Mouse (Mus musculus): ENCODE results near the gene D10Wsu102e. TPM values are rescaled to one million over a fixed set of nuclear protein-coding genes. Genes with fewer than 3 reads are reported as not detected.
"Not testable (repeated sequence)": the region's sequence is repeated elsewhere in the genome, so short reads cannot be mapped to it uniquely, and the experiment has no call there.

The D10Wsu102e gene
- polyA plus RNA-seq, 1 experiment from 2014 or later, result 0.90 TPM

GRCm38 (mm10) chr10:83346359-83346736 lies 13.7 kb upstream of the D10Wsu102e start:
- CTCF ChIA-PET, result no interaction called here
- TF ChIP-seq CTCF (IDR thresholded peaks at IDR 0.05), result no peak
- in situ Hi-C loops (cut with MboI; ENCODE audit: low pct_unique_long_range_greater_than_20kb), result no loop called here

GRCm38 (mm10) chr10:83347494-83347893 lies 12.5 kb upstream of the D10Wsu102e start:
- ATAC-seq (no peak), DNase-seq (ENCODE audit: low read depth, low spot score) (no peak)
- no peak for TF ChIP-seq CTCF (IDR thresholded peaks at IDR 0.05)

More at GRCm38 (mm10) chr10:83346359-83346736, 13.7 kb upstream of the D10Wsu102e start:
- POLR2A ChIA-PET, result no interaction called here
- no peak for DNase-seq (ENCODE audit: low read depth, low spot score)
- H3K27me3 ChIP-seq, result no peaks in the 10 kb centered on the region
- no peak for ATAC-seq

GRCm38 (mm10) chr10:83350689-83351088 lies 9.3 kb upstream of the D10Wsu102e start:
- ATAC-seq, result no peak
- POLR2A ChIA-PET, result no interaction called here
- no peaks in the 10 kb centered on the region for H3K27me3 ChIP-seq
- no peak for TF ChIP-seq CTCF (IDR thresholded peaks at IDR 0.05)
- no peak for DNase-seq (ENCODE audit: low read depth, low spot score)
- CTCF ChIA-PET, result interaction anchor here (3.3 kb wide), 1 partner anchor 10 kb away, joined by 8 read pairs; no protein-coding TSS in a partner anchor
- in situ Hi-C loops (cut with MboI; ENCODE audit: low pct_unique_long_range_greater_than_20kb), result loop anchor here (10.0 kb wide), 3 partner anchors 126 to 556 kb away; no protein-coding TSS in a partner anchor

More at GRCm38 (mm10) chr10:83347494-83347893, 12.5 kb upstream of the D10Wsu102e start:
- in situ Hi-C loops (cut with MboI; ENCODE audit: low pct_unique_long_range_greater_than_20kb), result no loop called here
- ChIA-PET POLR2A (no interaction called here), CTCF (no interaction called here)
- no peaks in the 10 kb centered on the region for H3K27me3 ChIP-seq

- ATAC-seq; POLR2A ChIA-PET; H3K27me3 ChIP-seq; DNase-seq (ENCODE audit: low read depth, low spot score): not testable (repeated sequence)
- CTCF ChIA-PET, result interaction anchor here (1.3 to 3.3 kb wide), 2 partner anchors 10 to 11 kb away, joined by 4 to 8 read pairs; no protein-coding TSS in a partner anchor
- in situ Hi-C loops (cut with MboI; ENCODE audit: low pct_unique_long_range_greater_than_20kb), result loop anchor here (10.0 kb wide), 3 partner anchors 127 to 557 kb away; no protein-coding TSS in a partner anchor
These were observed 8.2 kb upstream of the D10Wsu102e start for GRCm38 (mm10) chr10:83351779-83352178.

GRCm38 (mm10) chr10:83353680-83354332 lies 6.2 kb upstream of the D10Wsu102e start:
- ATAC-seq (peak; percentile 47), DNase-seq (ENCODE audit: low read depth, low spot score) (no peak)
- POLR2A ChIA-PET, result no interaction called here
- no peak for TF ChIP-seq CTCF (IDR thresholded peaks at IDR 0.05)
- H3K27me3 ChIP-seq, result no peaks in the 10 kb centered on the region
- in situ Hi-C loops (cut with MboI; ENCODE audit: low pct_unique_long_range_greater_than_20kb), result loop anchor here (10.0 kb wide), 3 partner anchors 129 to 559 kb away; no protein-coding TSS in a partner anchor
- CTCF ChIA-PET, result interaction anchor here (1.0 to 3.3 kb wide), 13 partner anchors 9 to 444 kb away, joined by 3 to 9 read pairs (median 4); partner anchors contain the start of gene Slc41a2

GRCm38 (mm10) chr10:83354333-83354719 lies 5.7 kb upstream of the D10Wsu102e start:
- CTCF ChIA-PET, result interaction anchor here (1.0 to 2.1 kb wide), 12 partner anchors 9 to 445 kb away, joined by 3 to 9 read pairs (median 4); partner anchors contain the start of gene Slc41a2
- TF ChIP-seq CTCF (IDR thresholded peaks at IDR 0.05), result peak; percentile 63
- POLR2A ChIA-PET, result interaction anchor here (0.6 kb wide), 1 partner anchor 16 kb away, joined by 7 read pairs; no protein-coding TSS in a partner anchor
- ATAC-seq (peak; percentile 72), DNase-seq (ENCODE audit: low read depth, low spot score) (no peak)
- in situ Hi-C loops (cut with MboI; ENCODE audit: low pct_unique_long_range_greater_than_20kb), result loop anchor here (10.0 kb wide), 3 partner anchors 130 to 560 kb away; no protein-coding TSS in a partner anchor
- H3K27me3 ChIP-seq, result no peaks in the 10 kb centered on the region

GRCm38 (mm10) chr10:83356416-83356815 lies 3.6 kb upstream of the D10Wsu102e start:
- in situ Hi-C loops (cut with MboI; ENCODE audit: low pct_unique_long_range_greater_than_20kb), result loop anchor here (10.0 kb wide), 3 partner anchors 132 to 562 kb away; no protein-coding TSS in a partner anchor
- ATAC-seq (no peak), DNase-seq (ENCODE audit: low read depth, low spot score) (no peak)
- ChIA-PET POLR2A (interaction anchor here (0.5 kb wide), 1 partner anchor 21 kb away, joined by 3 read pairs; no protein-coding TSS in a partner anchor), CTCF (interaction anchor here (1.0 to 1.1 kb wide), 2 partner anchors 57 to 446 kb away, joined by 3 to 5 read pairs; no protein-coding TSS in a partner anchor)
- H3K27me3 ChIP-seq, result no peaks in the 10 kb centered on the region
- TF ChIP-seq CTCF (IDR thresholded peaks at IDR 0.05), result no peak

GRCm38 (mm10) chr10:83359451-83359850 lies 570 bp upstream of the D10Wsu102e start:
- DNase-seq (ENCODE audit: low read depth, low spot score) (no peak), ATAC-seq (no peak)
- ChIA-PET POLR2A (no interaction called here), CTCF (interaction anchor here (0.7 to 1.2 kb wide), 2 partner anchors 19 to 150 kb away, joined by 3 read pairs; no protein-coding TSS in a partner anchor)
- TF ChIP-seq CTCF (IDR thresholded peaks at IDR 0.05), result no peak
- H3K27me3 ChIP-seq, result no peaks in the 10 kb centered on the region
- in situ Hi-C loops (cut with MboI; ENCODE audit: low pct_unique_long_range_greater_than_20kb), result loop anchor here (10.0 kb wide), 3 partner anchors 135 to 565 kb away; no protein-coding TSS in a partner anchor

- no peak for DNase-seq (ENCODE audit: low read depth, low spot score)
- in situ Hi-C loops (cut with MboI; ENCODE audit: low pct_unique_long_range_greater_than_20kb), result loop anchor here (5.0 kb wide), 1 partner anchor 182 kb away; the partner anchor contains the start of gene Washc4
- ATAC-seq, result peak; percentile 52
- POLR2A ChIA-PET, result interaction anchor here (0.8 kb wide), 1 partner anchor 553 kb away, joined by 3 read pairs; no protein-coding TSS in a partner anchor
- TF ChIP-seq CTCF (IDR thresholded peaks at IDR 0.05), result no peak
- no peaks in the 10 kb centered on the region for H3K27me3 ChIP-seq
- CTCF ChIA-PET, result no interaction called here
These were observed 335 bp downstream of the D10Wsu102e start for GRCm38 (mm10) chr10:83360356-83360755.

- in situ Hi-C loops (cut with MboI; ENCODE audit: low pct_unique_long_range_greater_than_20kb), result loop anchor here (5.0 kb wide), 1 partner anchor 180 kb away; the partner anchor contains the start of gene Washc4
- CTCF ChIA-PET, result no interaction called here
- POLR2A ChIA-PET, result interaction anchor here (0.7 kb wide), 1 partner anchor 498 kb away, joined by 4 read pairs; no protein-coding TSS in a partner anchor
- no peak for DNase-seq (ENCODE audit: low read depth, low spot score)
- no peaks in the 10 kb centered on the region for H3K27me3 ChIP-seq
- ATAC-seq, result no peak
- TF ChIP-seq CTCF (IDR thresholded peaks at IDR 0.05), result peak; percentile 67
These were observed 1.8 kb downstream of the D10Wsu102e start for GRCm38 (mm10) chr10:83361643-83362382.

Data from Patski (cell line).